Mouse (Mus musculus) embryonic fibroblast, embryonic 13.5 days (primary cell): ENCODE results near the gene Ptch2.

Experiments used
- CTCF ChIP-seq: IDR thresholded peaks from 2 replicates; pipeline ENCODE4 v1.5.1; 2011; ENCODE audit warnings: mild to moderate bottlenecking, control low read depth, low read length, moderate library complexity, borderline replicate concordance; ENCODE audit not compliant: insufficient read depth
- POLR2A ChIP-seq: IDR thresholded peaks from 2 replicates; pipeline ENCODE4 v1.6.1; 2011; ENCODE audit warnings: low read depth, mild to moderate bottlenecking, control low read depth, low read length, moderate library complexity

- TF ChIP-seq POLR2A (peak; percentile 70), CTCF (peak; percentile 84)
Observed at GRCm38 (mm10) chr4:117120445-117121414, 24.9 kb downstream of the Ptch2 start.
